Mouse (Mus musculus): ENCODE measurements around the gene Tmem132e.

DNA sequence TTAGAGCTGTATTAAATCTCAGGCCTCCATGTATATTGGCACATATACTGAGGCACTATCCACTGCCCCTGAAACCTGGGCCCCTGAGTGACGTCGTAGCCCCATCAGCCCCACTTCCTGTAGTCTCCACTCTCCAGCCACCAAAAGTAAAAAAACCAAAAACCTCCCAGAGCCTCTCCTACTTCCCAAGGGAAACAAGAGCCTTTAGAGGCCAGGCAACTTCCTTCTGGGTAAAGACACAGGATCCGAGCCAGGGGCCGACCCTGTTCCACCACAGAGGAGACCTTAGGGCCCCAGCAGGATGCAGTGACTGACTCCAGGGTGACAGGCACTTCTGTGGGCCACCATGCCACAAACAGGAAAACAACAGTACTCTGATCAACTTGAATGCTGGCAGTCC lies 40.1 kb downstream of the Tmem132e start:
- no peak for TF ChIP-seq POLR2A (IDR thresholded peaks at IDR 0.05; ENCODE audit: extremely low read depth, insufficient read depth, low read length)
- TF ChIP-seq CTCF (IDR thresholded peaks at IDR 0.05; ENCODE audit: low read depth, low read length): no peak

Data from liver, adult 2 months (tissue).